Mouse (Mus musculus): ENCODE measurements around the gene Krt33a.

The Krt33a gene

GRCm38 (mm10) chr11:100016112-100016511, at the start of gene Krt33a:
TSS of gene Krt33a (minus strand) at chr11:100016212.
- no peak for DNase-seq (ENCODE audit: low read depth, low spot score)

- DNase-seq (ENCODE audit: low read depth, low spot score), result peak; percentile 29
Observed at GRCm38 (mm10) chr11:100058875-100059274, 42.9 kb upstream of the Krt33a start.

- DNase-seq (ENCODE audit: low read depth, low spot score), result peak; percentile 92
Observed at GRCm38 (mm10) chr11:100055686-100056655, 40.0 kb upstream of the Krt33a start.

- no peak for DNase-seq (ENCODE audit: low read depth, low spot score)
Observed at GRCm38 (mm10) chr11:100050451-100050850, 34.4 kb upstream of the Krt33a start, which contains the start of gene Krt31. TSS of gene Krt31 (minus strand) at chr11:100050551.

- no peak for DNase-seq (ENCODE audit: low read depth, low spot score)
Observed at GRCm38 (mm10) chr11:100047193-100047592, 31.2 kb upstream of the Krt33a start.

GRCm38 (mm10) chr11:100046303-100046866, 30.4 kb upstream of the Krt33a start:
- DNase-seq (ENCODE audit: low read depth, low spot score), result peak; percentile 20

- DNase-seq (ENCODE audit: low read depth, low spot score), result no peak
Observed at GRCm38 (mm10) chr11:100041454-100041853, 25.4 kb upstream of the Krt33a start, which contains the start of gene Krt34. TSS of gene Krt34 (minus strand) at chr11:100041554.

- no peak for DNase-seq (ENCODE audit: low read depth, low spot score)
Observed at GRCm38 (mm10) chr11:100029768-100030167, 13.8 kb upstream of the Krt33a start, which contains the start of gene Krt33b. TSS of gene Krt33b (minus strand) at chr11:100029868.

- DNase-seq (ENCODE audit: low read depth, low spot score), result peak; percentile 31
Observed at GRCm38 (mm10) chr11:100021438-100021837, 5.4 kb upstream of the Krt33a start.

GRCm38 (mm10) chr11:100019466-100019865, 3.5 kb upstream of the Krt33a start:
- no peak for DNase-seq (ENCODE audit: low read depth, low spot score)

- DNase-seq (ENCODE audit: low read depth, low spot score), result peak; percentile 33
Observed at GRCm38 (mm10) chr11:100013691-100014171, 2.3 kb downstream of the Krt33a start.

- DNase-seq (ENCODE audit: low read depth, low spot score), result no peak
Observed at GRCm38 (mm10) chr11:100010682-100011081, 5.3 kb downstream of the Krt33a start.

GRCm38 (mm10) chr11:100008336-100008735, 7.7 kb downstream of the Krt33a start:
- DNase-seq (ENCODE audit: low read depth, low spot score), result no peak

- DNase-seq (ENCODE audit: low read depth, low spot score), result peak; percentile 36
Observed at GRCm38 (mm10) chr11:100006624-100007023, 9.4 kb downstream of the Krt33a start.

GRCm38 (mm10) chr11:100005905-100006304, 10.1 kb downstream of the Krt33a start:
- DNase-seq (ENCODE audit: low read depth, low spot score), result no peak

- DNase-seq (ENCODE audit: low read depth, low spot score), result peak; percentile 84
Observed at GRCm38 (mm10) chr11:100004846-100005245, 11.2 kb downstream of the Krt33a start.

GRCm38 (mm10) chr11:99999091-99999490, 16.9 kb downstream of the Krt33a start:
- no peak for DNase-seq (ENCODE audit: low read depth, low spot score)

GRCm38 (mm10) chr11:99994384-99994661, 21.7 kb downstream of the Krt33a start:
- DNase-seq (ENCODE audit: low read depth, low spot score), result no peak

- DNase-seq (ENCODE audit: low read depth, low spot score), result no peak
Observed at GRCm38 (mm10) chr11:99993620-99994383, 22.2 kb downstream of the Krt33a start, which contains the start of gene Krtap17-1. TSS of gene Krtap17-1 (minus strand) at chr11:99993994.

- no peak for DNase-seq (ENCODE audit: low read depth, low spot score)
Observed at GRCm38 (mm10) chr11:99990571-99990970, 25.4 kb downstream of the Krt33a start.

- DNase-seq (ENCODE audit: low read depth, low spot score), result peak; percentile 16
Observed at GRCm38 (mm10) chr11:99989881-99990405, 26.1 kb downstream of the Krt33a start.

Data from 3T3-L1 (cell line).